Mouse (Mus musculus): ENCODE data around the gene Mark4. TPM values are rescaled to one million over a fixed set of nuclear protein-coding genes. Genes with fewer than 3 reads are reported as not detected.

Gene Mark4
- polyA plus RNA-seq, 1 experiment from 2014 or later, result 4.7 TPM

GRCm38 (mm10) chr7:19375368-19375767 lies 83.3 kb downstream of the Mark4 start:
- H3K27me3 ChIP-seq (replicated peaks; ENCODE audit: control insufficient read depth, insufficient read depth, low read length), result no peaks in the 10 kb centered on the region
- 84% methylated on average over 18 of the region's 18 CpGs for WGBS
- H3K9ac ChIP-seq (ENCODE audit: low read depth, low read length), result no peak overlapping the region
- H3K4me3 ChIP-seq (ENCODE audit: low read depth, low read length), result no peak overlapping the region
- no peak overlapping the region for H3K4me2 ChIP-seq (replicated peaks; ENCODE audit: low read depth)
- no peak overlapping the region for H3K27ac ChIP-seq (ENCODE audit: low read depth, low read length)
- ATAC-seq, result no peak
- no peaks in the 10 kb centered on the region for H3K4me1 ChIP-seq (replicated peaks; ENCODE audit: control insufficient read depth, insufficient read depth, low read length)
- TF ChIP-seq CTCF (IDR thresholded peaks at IDR 0.05; ENCODE audit: low read depth), result no peak
- H3K36me3 ChIP-seq (ENCODE audit: control insufficient read depth, insufficient read depth), result 0 out of 2 replicates have a peak, but pooled peaks cover 5% of the 10 kb centered on the region
- H3K9me3 ChIP-seq (ENCODE audit: control insufficient read depth), result no peaks in the 10 kb centered on the region

MicroRNA genes within 50 kb of the gene (microRNA counts, 519-probe panel; counts per million panel counts)
- not detected for microRNA mmu-miR-343

Small RNA genes within 50 kb of the gene (microRNA-seq; reads per million reads assigned to microRNA genes)
- not detected for gene Mir343

Other genes with a start within 250 kb of the Mark4 start
- 1.3 and 1.6 TPM in 2 replicates for gene Gpr4, start 246.3 kb downstream of the Mark4 start, polyA plus RNA-seq (2015; fragmentation: Nextera tagmentation; extraction: Ambion mirVana)
- 26.5 and 27.5 TPM in 2 replicates for gene Opa3, start 230.5 kb downstream of the Mark4 start, polyA plus RNA-seq (2015; fragmentation: Nextera tagmentation; extraction: Ambion mirVana)
- 98.5 and 106 TPM in 2 replicates for gene Vasp, start 187.0 kb downstream of the Mark4 start, polyA plus RNA-seq (2015; fragmentation: Nextera tagmentation; extraction: Ambion mirVana)
- gene Ppm1n, start 178.8 kb downstream of the Mark4 start, polyA plus RNA-seq (2015; fragmentation: Nextera tagmentation; extraction: Ambion mirVana), result 0.12 and 0.14 TPM in 2 replicates
- gene Rtn2, start 176.2 kb downstream of the Mark4 start, polyA plus RNA-seq (2015; fragmentation: Nextera tagmentation; extraction: Ambion mirVana), result 7.1 and 9.3 TPM in 2 replicates
- 0.12 and 0.54 TPM in 2 replicates for gene Fosb, start 148.8 kb downstream of the Mark4 start, polyA plus RNA-seq (2015; fragmentation: Nextera tagmentation; extraction: Ambion mirVana)
- gene Ercc1, start 114.0 kb downstream of the Mark4 start, polyA plus RNA-seq (2015; fragmentation: Nextera tagmentation; extraction: Ambion mirVana), result 22.1 and 27.1 TPM in 2 replicates
- 8.3 and 9.7 TPM in 2 replicates for gene Cd3eap, start 99.3 kb downstream of the Mark4 start, polyA plus RNA-seq (2015; fragmentation: Nextera tagmentation; extraction: Ambion mirVana)
- 1.4 TPM in 2 replicates for gene Ppp1r13l, start 99.1 kb downstream of the Mark4 start, polyA plus RNA-seq (2015; fragmentation: Nextera tagmentation; extraction: Ambion mirVana)
- 6.2 and 8.7 TPM in 2 replicates for gene Ercc2, start 76.8 kb downstream of the Mark4 start, polyA plus RNA-seq (2015; fragmentation: Nextera tagmentation; extraction: Ambion mirVana)
- gene Klc3, start 54.7 kb downstream of the Mark4 start, polyA plus RNA-seq (2015; fragmentation: Nextera tagmentation; extraction: Ambion mirVana), result 1.6 TPM in 2 replicates
- 25.2 and 26.2 TPM in 2 replicates for gene Ckm, start 54.0 kb downstream of the Mark4 start, polyA plus RNA-seq (2015; fragmentation: Nextera tagmentation; extraction: Ambion mirVana)
- gene Exoc3l2, start 4.5 kb upstream of the Mark4 start, polyA plus RNA-seq (2015; fragmentation: Nextera tagmentation; extraction: Ambion mirVana), result 1.1 and 1.9 TPM in 2 replicates
- 3.4 TPM in 2 replicates for gene Bloc1s3, start 49.5 kb upstream of the Mark4 start, polyA plus RNA-seq (2015; fragmentation: Nextera tagmentation; extraction: Ambion mirVana)
- gene Trappc6a, start 49.6 kb upstream of the Mark4 start, polyA plus RNA-seq (2015; fragmentation: Nextera tagmentation; extraction: Ambion mirVana), result 108 and 118 TPM in 2 replicates
- gene Nkpd1, start 59.0 kb upstream of the Mark4 start, polyA plus RNA-seq (2015; fragmentation: Nextera tagmentation; extraction: Ambion mirVana), result not detected in 2 replicates
- gene Ppp1r37, start 104.3 kb upstream of the Mark4 start, polyA plus RNA-seq (2015; fragmentation: Nextera tagmentation; extraction: Ambion mirVana), result 13.9 and 15.0 TPM in 2 replicates
- gene Zfp296, start 118.5 kb upstream of the Mark4 start, polyA plus RNA-seq (2015; fragmentation: Nextera tagmentation; extraction: Ambion mirVana), result 0.14 TPM in 1 of 2 replicates, not detected in the other
- gene Gemin7, start 118.8 kb upstream of the Mark4 start, polyA plus RNA-seq (2015; fragmentation: Nextera tagmentation; extraction: Ambion mirVana), result 99.5 and 102 TPM in 2 replicates
- 14.8 and 16.9 TPM in 2 replicates for gene Clasrp, start 145.7 kb upstream of the Mark4 start, polyA plus RNA-seq (2015; fragmentation: Nextera tagmentation; extraction: Ambion mirVana)
- gene Relb, start 170.6 kb upstream of the Mark4 start, polyA plus RNA-seq (2015; fragmentation: Nextera tagmentation; extraction: Ambion mirVana), result 10.5 and 10.6 TPM in 2 replicates
- gene Clptm1, start 206.2 kb upstream of the Mark4 start, polyA plus RNA-seq (2015; fragmentation: Nextera tagmentation; extraction: Ambion mirVana), result 66.1 and 70.6 TPM in 2 replicates
- gene Apoc2, start 219.1 kb upstream of the Mark4 start, polyA plus RNA-seq (2015; fragmentation: Nextera tagmentation; extraction: Ambion mirVana), result 11,285 and 12,482 TPM in 2 replicates
- 5.6 and 13.5 TPM in 2 replicates for gene Gm44805, start 222.6 kb upstream of the Mark4 start, polyA plus RNA-seq (2015; fragmentation: Nextera tagmentation; extraction: Ambion mirVana)
- gene Apoc4, start 222.7 kb upstream of the Mark4 start, polyA plus RNA-seq (2015; fragmentation: Nextera tagmentation; extraction: Ambion mirVana), result 0.70 and 1.4 TPM in 2 replicates
- 34.7 and 50.0 TPM in 2 replicates for gene Apoc1, start 233.8 kb upstream of the Mark4 start, polyA plus RNA-seq (2015; fragmentation: Nextera tagmentation; extraction: Ambion mirVana)
- 435 and 436 TPM in 2 replicates for gene Apoe, start 240.4 kb upstream of the Mark4 start, polyA plus RNA-seq (2015; fragmentation: Nextera tagmentation; extraction: Ambion mirVana)

Data from intestine, postnatal 0 days (tissue).